Mouse (Mus musculus) heart, postnatal 0 days (tissue): Measurements from ENCODE around the gene Nup210. TPM values are rescaled to one million over a fixed set of nuclear protein-coding genes. Genes with fewer than 3 reads are reported as not detected.
A peak's percentile ranks its signal among the peaks of the same experiment; 100 is the strongest.

Experiments used
- ATAC-seq: fragments of 200-750 bp; cut with Nextera tagmentation; 2 replicates; pipeline ENCODE4 v1.8.0; 2017; ENCODE audit warnings: low read depth, moderate number of reproducible peaks, moderate library complexity; ENCODE audit not compliant: insufficient read depth
- DNase-seq: peaks from one replicate; pipeline ENCODE4 v3.0.0-alpha.2; 2016; ENCODE audit warnings: low spot score
- H3K27ac ChIP-seq: fragments of 300-500 bp; sonication (generic); 2 replicates; pipeline ENCODE4 v1.5.1; 2014; ENCODE audit warnings: low read depth, mild to moderate bottlenecking
- H3K27me3 ChIP-seq: fragments of 300-500 bp; sonication (generic); 2 replicates; pipeline ENCODE4 v1.6.1; 2014; ENCODE audit warnings: low read length, mixed read lengths; ENCODE audit not compliant: control insufficient read depth, insufficient read depth
- H3K36me3 ChIP-seq: fragments of 300-500 bp; sonication (generic); replicated peaks from 2 replicates; pipeline ENCODE4 v1.6.1; 2014; ENCODE audit warnings: low read length, mixed read lengths; ENCODE audit not compliant: control insufficient read depth, insufficient read depth
- H3K4me1 ChIP-seq: fragments of 300-500 bp; sonication (generic); 2 replicates; pipeline ENCODE4 v1.6.1; 2014; ENCODE audit warnings: antibody characterized with exemption; ENCODE audit not compliant: control insufficient read depth, insufficient read depth
- H3K4me2 ChIP-seq: fragments of 300-500 bp; sonication (generic); 2 replicates; pipeline ENCODE4 v1.6.1; 2014; ENCODE audit warnings: low read depth, mild to moderate bottlenecking, low read length, moderate library complexity
- H3K4me3 ChIP-seq: fragments of 300-500 bp; sonication (generic); 2 replicates; pipeline ENCODE4 v1.5.1; 2014; ENCODE audit warnings: low read depth, low read length
- H3K9ac ChIP-seq: fragments of 300-500 bp; sonication (generic); replicated peaks from 2 replicates; pipeline ENCODE4 v1.6.1; 2014; ENCODE audit warnings: low read depth, low read length, mixed read lengths
- H3K9me3 ChIP-seq: fragments of 300-500 bp; sonication (generic); replicated peaks from 2 replicates; pipeline ENCODE4 v1.6.1; 2016; ENCODE audit warnings: low read length; ENCODE audit not compliant: control insufficient read depth
- CTCF ChIP-seq: IDR thresholded peaks from 2 replicates; pipeline ENCODE4 v1.5.1; 2016; ENCODE audit warnings: antibody characterized with exemption, control low read depth, low read depth
- EP300 ChIP-seq: IDR thresholded peaks from 2 replicates; pipeline ENCODE4 v1.6.1; 2016; ENCODE audit warnings: antibody characterized with exemption, low read depth
- WGBS: fragments of 180-500 bp; shearing (Covaris S2); extraction: QIAGEN DNeasy Blood & Tissue Kit; methylation state at CpG from one replicate; pipeline ENCODE4 v1.1.7; 2014; 5-methylcytosine and 5-hydroxymethylcytosine counted together
- polyA plus RNA-seq: library from polyadenylated mRNA; unstranded; fragments of >200 nt; fragmentation: Nextera tagmentation; extraction: Ambion mirVana; gene quantifications from 2 replicates; pipeline ENCODE4 v1.2.1, GENCODE M21; 2015
- total RNA-seq: library from RNA; depleted of rRNA; stranded (reverse); fragments of >200 nt; gene quantifications from 2 replicates; pipeline ENCODE4 v1.2.3, GENCODE M21; 2014; ENCODE audit warnings: low replicate concordance

The Nup210 gene
- total and polyA plus RNA-seq, 2 experiments from 2014 or later = 1.6 to 13.4 TPM

GRCm38 (mm10) chr6:91011568-91011967, 105.1 kb downstream of the Nup210 start:
- TF ChIP-seq CTCF = no peak
- no peak for TF ChIP-seq EP300
- Histone ChIP-seq H3K4me1 (0 out of 2 replicates have a peak, but pooled peaks cover 5% of the 10 kb centered on the region), H3K36me3 (0 out of 2 replicates have a peak, but pooled peaks cover 3% of the 10 kb centered on the region), H3K4me2 (no peak overlapping the region), H3K9ac (no peak overlapping the region), H3K27ac (no peak overlapping the region), H3K4me3 (no peak overlapping the region), H3K27me3 (no peaks in the 10 kb centered on the region), H3K9me3 (no peaks in the 10 kb centered on the region)
- WGBS = 37% methylated on average over 4 of the region's 4 CpGs
- peak; percentile 48 for DNase-seq
- peak; percentile 57; the same call in 1 of the 2 replicates for ATAC-seq

DNA sequence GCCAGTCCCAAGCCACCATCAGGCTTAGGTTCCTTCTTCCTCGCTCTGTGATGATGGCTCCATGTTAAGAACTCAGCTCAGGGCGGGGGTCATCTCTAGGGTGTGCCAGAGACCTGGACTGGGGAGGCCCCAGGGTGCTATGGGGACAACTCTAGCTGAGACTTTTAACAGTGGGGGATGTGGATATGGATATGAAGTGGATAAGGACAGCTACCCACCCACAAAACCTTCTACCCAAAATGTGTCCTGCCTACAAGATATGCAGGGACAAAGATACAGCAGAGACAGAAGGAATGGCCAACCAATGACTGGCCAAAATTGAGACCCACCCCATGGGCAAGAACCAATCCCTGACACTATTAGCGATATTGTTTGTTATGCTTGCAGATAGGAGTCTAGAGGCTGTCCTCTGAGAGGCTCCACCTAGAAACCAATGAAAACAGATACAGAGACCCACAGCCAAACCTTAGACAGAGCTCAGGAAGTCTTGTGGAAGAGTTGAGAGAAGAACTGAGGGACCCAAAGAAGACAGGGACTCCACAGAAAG, 108.3 kb downstream of the Nup210 start:
- Histone ChIP-seq H3K27me3 (no peaks in the 10 kb centered on the region), H3K9me3 (no peaks in the 10 kb centered on the region), H3K27ac (no peak overlapping the region), H3K4me3 (no peak overlapping the region), H3K4me1 (0 out of 2 replicates have a peak, but pooled peaks cover 8% of the 10 kb centered on the region), H3K9ac (no peak overlapping the region), H3K36me3 (no peaks in the 10 kb centered on the region), H3K4me2 (no peak overlapping the region)
- TF ChIP-seq CTCF (no peak), EP300 (no peak)
- 89% methylated on average over 3 of the region's 3 CpGs for WGBS
- no peak for DNase-seq
- no peak for ATAC-seq

DNA sequence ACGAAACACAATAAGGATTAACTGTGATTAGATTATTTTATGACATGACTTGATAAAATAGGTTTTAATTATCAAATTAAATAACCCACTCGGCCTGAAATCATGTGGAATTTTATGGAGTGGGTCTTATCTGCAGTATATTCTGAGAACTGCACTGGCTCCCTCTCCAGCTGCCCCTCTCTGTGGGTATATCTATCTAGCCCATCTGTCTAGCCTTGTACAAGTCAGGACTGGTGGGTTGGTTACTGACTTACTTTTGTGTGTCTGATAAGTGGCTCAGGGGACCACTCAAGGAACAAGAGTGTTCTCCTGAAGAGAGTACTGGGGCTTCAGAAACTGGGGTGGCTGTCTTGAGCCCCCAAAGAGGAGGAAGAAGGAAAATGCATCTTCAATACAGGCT, 109.4 kb downstream of the Nup210 start:
- DNase-seq = no peak
- H3K4me1 ChIP-seq = 0 out of 2 replicates have a peak, but pooled peaks cover 8% of the 10 kb centered on the region
- no peak for ATAC-seq
- no peak overlapping the region for H3K4me2 ChIP-seq
- H3K27me3 ChIP-seq = no peaks in the 10 kb centered on the region
- H3K9me3 ChIP-seq = no peaks in the 10 kb centered on the region
- no peak overlapping the region for H3K4me3 ChIP-seq
- no peaks in the 10 kb centered on the region for H3K36me3 ChIP-seq
- no peak overlapping the region for H3K27ac ChIP-seq
- no peak overlapping the region for H3K9ac ChIP-seq
- 49% methylated on average over 2 of the region's 2 CpGs for WGBS
- no peak for TF ChIP-seq CTCF
- TF ChIP-seq EP300 = no peak

GRCm38 (mm10) chr6:91004157-91004556, 112.5 kb downstream of the Nup210 start:
- WGBS = 82% methylated on average over 2 of the region's 2 CpGs
- no peaks in the 10 kb centered on the region for H3K9me3 ChIP-seq
- DNase-seq (no peak), ATAC-seq (no peak)
- no peaks in the 10 kb centered on the region for H3K36me3 ChIP-seq
- H3K27ac ChIP-seq = no peak overlapping the region
- H3K4me2 ChIP-seq = no peak overlapping the region
- no peak overlapping the region for H3K4me3 ChIP-seq
- H3K27me3 ChIP-seq = no peaks in the 10 kb centered on the region
- TF ChIP-seq CTCF = no peak
- no peak for TF ChIP-seq EP300
- H3K4me1 ChIP-seq = peaks cover 20% of the 10 kb centered on the region; the same call in 1 of the 2 replicates
- no peak overlapping the region for H3K9ac ChIP-seq

- Histone ChIP-seq H3K4me1 (peaks cover 20% of the 10 kb centered on the region; the same call in 1 of the 2 replicates), H3K27me3 (no peaks in the 10 kb centered on the region), H3K4me2 (no peak overlapping the region), H3K4me3 (no peak overlapping the region), H3K36me3 (no peaks in the 10 kb centered on the region), H3K27ac (no peak overlapping the region), H3K9me3 (no peaks in the 10 kb centered on the region), H3K9ac (no peak overlapping the region)
- DNase-seq (no peak), ATAC-seq (no peak; the same call in 1 of the 2 replicates)
- WGBS = 8% methylated on average over 3 of the region's 3 CpGs
- TF ChIP-seq EP300 = no peak
- no peak for TF ChIP-seq CTCF
These were observed 113.2 kb downstream of the Nup210 start for GRCm38 (mm10) chr6:91003310-91003995.
